ENCODE assay signal across 11 mouse cellular contexts in genomic region chr3:149086086-149086485, GRCm38 (mm10).
DNase-seq lines count a peak whose midpoint lies in the region; ATAC-seq and TF ChIP-seq lines count a peak whose summit lies in the region.
"Had no signal": no experiment of that assay in that cellular context is flagged by ENCODE, and none has a peak within 500 bp of the region (broad histone marks: within the 10 kb centered on the region; RNA-seq: fewer than 3 reads in every experiment).

No protein-coding gene starts in this region.

- H3K27ac ChIP-seq in heart, embryonic 10.5 days: peak overlapping the region; percentile 59
- H3K27ac ChIP-seq in liver, postnatal 0 days (ENCODE audit: low read depth): 0 out of 2 replicates have a peak overlapping the region, but pooled peaks have one; percentile 32
- no peak overlapping the region for H3K27ac ChIP-seq in forebrain, embryonic 14.5 days (ENCODE audit: low read depth, low read length)
- H3K27ac ChIP-seq: liver, embryonic 15.5 days had no signal

- no peak for TF ChIP-seq CTCF in liver, postnatal 0 days (IDR thresholded peaks at IDR 0.05; ENCODE audit: low read depth)

- no peak overlapping the region for H3K4me2 ChIP-seq in liver, postnatal 0 days (ENCODE audit: low read depth, low read length)
- no peak overlapping the region for H3K4me2 ChIP-seq in forebrain, embryonic 14.5 days (ENCODE audit: low read length)
- H3K4me2 ChIP-seq: liver, embryonic 15.5 days had no signal

- H3K9me3 ChIP-seq in heart, embryonic 10.5 days: no peaks in the 10 kb centered on the region
- H3K9me3 ChIP-seq in liver, postnatal 0 days (ENCODE audit: low read length): no peaks in the 10 kb centered on the region
- H3K9me3 ChIP-seq in forebrain, embryonic 14.5 days (replicated peaks; ENCODE audit: control insufficient read depth, low read length): no peaks in the 10 kb centered on the region
- H3K9me3 ChIP-seq: liver, embryonic 15.5 days had no signal

- DNase-seq in heart, embryonic 10.5 days (ENCODE audit: low spot score): no peak
- DNase-seq in heart, postnatal 10 days: no peak
- DNase-seq in liver, postnatal 0 days: no peak
- no peak for DNase-seq in liver
- DNase-seq in spleen, postnatal 14 days (ENCODE audit: low spot score in 2 of 2): no peak
- DNase-seq in forebrain, embryonic 14.5 days (ENCODE audit: low spot score): no peak
- DNase-seq: cerebellum, adult 9-11 months had no signal

- intact Hi-C loops in heart, postnatal 10 days (cut with DNase I): loop anchor here (5.0 kb wide), 1 partner anchor 94 kb away; the partner anchor contains the start of gene Adgrl2

- no peak for TF ChIP-seq EP300 in liver, postnatal 0 days (IDR thresholded peaks at IDR 0.05; ENCODE audit: low read depth)

- no peak overlapping the region for H3K4me3 ChIP-seq in heart, embryonic 10.5 days
- H3K4me3 ChIP-seq in liver, postnatal 0 days (ENCODE audit: low read depth, low read length): no peak overlapping the region
- no peak overlapping the region for H3K4me3 ChIP-seq in forebrain, embryonic 14.5 days (ENCODE audit: low read depth, low read length)
- H3K4me3 ChIP-seq: liver, embryonic 15.5 days had no signal

- H3K27me3 ChIP-seq in heart, embryonic 10.5 days (ENCODE audit: insufficient read depth, poor library complexity, severe bottlenecking): no peaks in the 10 kb centered on the region
- H3K27me3 ChIP-seq in liver, postnatal 0 days (ENCODE audit: insufficient read depth, low read length): no peaks in the 10 kb centered on the region
- no peaks in the 10 kb centered on the region for H3K27me3 ChIP-seq in forebrain, embryonic 14.5 days (replicated peaks; ENCODE audit: control insufficient read depth, insufficient read depth, low read length)
- H3K27me3 ChIP-seq: liver, embryonic 15.5 days had no signal

- WGBS in heart, embryonic 10.5 days: 84% methylated on average over 3 of the region's 3 CpGs
- 53% methylated on average over 3 of the region's 3 CpGs for WGBS in liver, postnatal 0 days (ENCODE audit: insufficient replicate concordance)
- 72% methylated on average over 3 of the region's 3 CpGs for WGBS in forebrain, embryonic 14.5 days

- peaks cover 34% of the 10 kb centered on the region for H3K4me1 ChIP-seq in heart, embryonic 10.5 days
- H3K4me1 ChIP-seq in liver, postnatal 0 days (ENCODE audit: insufficient read depth): peaks cover 41% of the 10 kb centered on the region
- peaks cover 11% of the 10 kb centered on the region; the same call in 1 of the 2 replicates for H3K4me1 ChIP-seq in forebrain, embryonic 14.5 days (ENCODE audit: control insufficient read depth, insufficient read depth, low read length)

- ATAC-seq in liver, postnatal 0 days: no peak
- peak; percentile 55 for ATAC-seq in common myeloid progenitor, adult 5-6 weeks (replicated peaks; ENCODE audit: low read depth, poor library complexity, severe bottlenecking)
- ATAC-seq in monocyte, adult 5-6 weeks (replicated peaks; ENCODE audit: insufficient number of reproducible peaks, low FRiP score, low TSS enrichment, poor library complexity, severe bottlenecking): peak; percentile 64
- ATAC-seq in forebrain, embryonic 14.5 days: no peak

- H3K9ac ChIP-seq in liver, postnatal 0 days (replicated peaks): no peak overlapping the region
- H3K9ac ChIP-seq in forebrain, embryonic 14.5 days (ENCODE audit: low read length): no peak overlapping the region
- H3K9ac ChIP-seq: liver, embryonic 15.5 days had no signal

- H3K36me3 ChIP-seq in heart, embryonic 10.5 days: no peaks in the 10 kb centered on the region
- no peaks in the 10 kb centered on the region for H3K36me3 ChIP-seq in liver, postnatal 0 days (replicated peaks; ENCODE audit: insufficient read depth, low read length)
- H3K36me3 ChIP-seq in forebrain, embryonic 14.5 days (ENCODE audit: control insufficient read depth, insufficient read depth, low read length): no peaks in the 10 kb centered on the region
- H3K36me3 ChIP-seq: G1E; liver, embryonic 15.5 days had no signal

Comparison
In these comparisons a context has a peak if more than half of its experiments do, and no peak if none do; other contexts are left out.
1. ATAC-seq: peak in common myeloid progenitor, adult 5-6 weeks (single experiment) and monocyte, adult 5-6 weeks (single experiment); none in liver, postnatal 0 days (single experiment) and forebrain, embryonic 14.5 days (single experiment).